Mouse (Mus musculus): ENCODE results near the gene Zbtb1. TPM values are rescaled to one million over a fixed set of nuclear protein-coding genes. Genes with fewer than 3 reads are reported as not detected.
"Not testable (repeated sequence)": the region's sequence is repeated elsewhere in the genome, so short reads cannot be mapped to it uniquely, and the experiment has no call there.

Zbtb1 gene
- total RNA-seq, 1 experiment from 2014 or later: 8.1 TPM

DNA sequence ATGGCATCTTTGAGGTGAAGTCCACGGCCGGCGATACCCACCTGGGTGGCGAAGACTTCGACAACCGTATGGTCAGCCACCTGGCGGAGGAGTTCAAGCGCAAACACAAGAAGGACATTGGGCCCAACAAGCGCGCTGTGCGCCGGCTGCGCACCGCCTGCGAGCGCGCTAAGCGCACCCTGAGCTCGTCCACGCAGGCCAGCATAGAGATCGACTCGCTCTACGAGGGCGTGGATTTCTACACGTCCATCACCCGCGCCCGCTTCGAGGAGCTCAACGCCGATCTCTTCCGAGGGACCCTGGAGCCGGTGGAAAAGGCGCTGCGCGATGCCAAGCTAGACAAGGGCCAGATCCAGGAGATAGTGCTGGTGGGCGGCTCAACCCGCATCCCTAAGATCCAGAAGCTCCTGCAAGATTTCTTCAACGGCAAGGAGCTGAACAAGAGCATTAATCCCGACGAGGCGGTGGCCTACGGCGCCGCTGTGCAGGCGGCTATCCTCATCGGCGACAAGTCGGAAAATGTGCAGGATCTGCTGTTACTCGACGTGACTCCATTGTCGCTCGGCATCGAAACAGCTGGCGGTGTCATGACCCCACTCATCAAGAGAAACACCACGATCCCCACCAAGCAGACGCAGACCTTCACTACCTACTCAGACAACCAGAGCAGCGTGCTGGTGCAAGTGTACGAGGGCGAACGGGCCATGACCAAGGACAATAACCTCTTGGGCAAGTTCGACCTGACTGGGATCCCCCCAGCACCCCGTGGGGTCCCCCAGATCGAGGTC, 35.3 kb downstream of the Zbtb1 start:
- DNase-seq: no peak

DNA sequence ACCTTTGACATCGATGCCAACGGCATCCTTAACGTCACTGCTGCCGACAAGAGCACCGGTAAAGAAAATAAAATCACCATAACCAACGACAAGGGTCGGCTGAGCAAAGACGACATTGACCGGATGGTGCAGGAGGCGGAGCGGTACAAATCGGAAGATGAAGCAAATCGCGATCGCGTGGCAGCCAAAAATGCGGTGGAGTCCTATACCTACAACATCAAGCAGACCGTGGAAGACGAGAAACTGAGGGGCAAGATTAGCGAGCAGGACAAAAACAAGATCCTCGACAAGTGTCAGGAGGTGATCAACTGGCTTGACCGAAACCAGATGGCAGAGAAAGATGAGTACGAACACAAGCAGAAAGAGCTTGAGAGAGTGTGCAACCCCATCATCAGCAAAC, 35.9 kb downstream of the Zbtb1 start:
- DNase-seq: no peak

DNA sequence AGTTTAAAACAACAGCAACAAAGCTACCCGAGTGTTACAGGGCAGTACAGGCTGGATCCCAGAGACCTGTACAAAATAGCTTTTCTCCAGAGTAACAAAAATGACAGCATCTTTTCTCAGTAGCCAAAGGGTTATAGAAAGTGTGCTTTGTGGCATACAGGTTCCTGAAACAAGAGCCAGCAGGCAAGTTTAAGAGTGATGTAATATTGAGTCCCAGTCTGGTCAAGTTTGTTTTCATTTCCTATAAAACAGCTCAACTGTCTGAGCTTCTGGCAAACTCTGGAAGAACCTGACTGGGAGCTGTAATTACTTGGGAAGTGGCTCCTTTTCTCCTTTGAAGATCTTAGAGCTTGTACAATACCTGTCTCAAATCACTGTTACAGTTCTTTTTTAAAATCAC, 37.1 kb downstream of the Zbtb1 start:
- DNase-seq: no peak

DNA sequence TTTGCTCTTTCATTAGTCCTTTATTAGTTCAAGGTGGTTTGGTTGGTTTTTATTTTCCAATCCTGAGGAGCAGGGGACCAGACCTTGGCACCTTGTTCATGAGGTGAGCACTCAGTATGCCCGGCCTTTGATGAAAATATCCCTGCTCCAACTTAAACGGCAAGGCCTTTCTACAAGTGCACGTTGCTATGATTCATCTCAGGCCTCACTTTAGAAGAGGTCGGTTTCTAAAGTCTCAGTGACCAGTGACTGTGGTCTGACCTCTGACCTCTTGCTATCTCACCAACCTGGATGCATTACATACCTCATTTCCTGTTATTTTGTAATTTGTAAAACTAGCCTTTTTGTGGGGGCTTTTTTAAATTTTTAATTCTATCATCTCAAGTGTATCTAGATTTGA, 39.1 kb downstream of the Zbtb1 start:
- no peak for DNase-seq

DNA sequence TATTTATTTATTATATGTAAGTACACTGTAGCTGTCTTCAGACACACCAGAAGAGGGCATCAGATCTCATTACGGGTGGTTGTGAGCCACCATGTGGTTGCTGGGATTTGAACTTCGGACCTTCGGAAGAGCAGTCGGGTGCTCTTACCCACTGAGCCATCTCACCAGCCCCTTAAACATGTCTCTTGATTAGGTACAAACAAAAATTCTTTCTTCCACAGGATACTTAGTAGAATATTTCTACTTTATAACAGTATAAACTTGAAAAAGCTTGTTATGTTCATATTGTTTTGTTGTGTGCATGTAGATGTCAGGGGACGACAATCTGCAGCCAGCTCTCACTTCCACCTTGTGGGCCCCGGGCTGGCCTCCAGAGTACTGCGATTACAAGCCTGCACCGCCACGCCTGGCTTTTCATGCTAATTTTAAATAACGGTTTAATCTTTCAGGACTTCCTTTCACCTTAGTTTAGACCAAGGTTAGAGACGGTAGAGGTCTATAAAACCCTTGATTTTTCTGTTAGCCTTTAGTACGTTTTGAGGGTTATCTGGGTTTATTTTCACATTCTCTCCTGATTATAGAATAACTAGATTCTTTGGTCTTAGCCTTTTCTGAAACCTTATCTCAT, 45.4 kb downstream of the Zbtb1 start:
- no peak for DNase-seq

DNA sequence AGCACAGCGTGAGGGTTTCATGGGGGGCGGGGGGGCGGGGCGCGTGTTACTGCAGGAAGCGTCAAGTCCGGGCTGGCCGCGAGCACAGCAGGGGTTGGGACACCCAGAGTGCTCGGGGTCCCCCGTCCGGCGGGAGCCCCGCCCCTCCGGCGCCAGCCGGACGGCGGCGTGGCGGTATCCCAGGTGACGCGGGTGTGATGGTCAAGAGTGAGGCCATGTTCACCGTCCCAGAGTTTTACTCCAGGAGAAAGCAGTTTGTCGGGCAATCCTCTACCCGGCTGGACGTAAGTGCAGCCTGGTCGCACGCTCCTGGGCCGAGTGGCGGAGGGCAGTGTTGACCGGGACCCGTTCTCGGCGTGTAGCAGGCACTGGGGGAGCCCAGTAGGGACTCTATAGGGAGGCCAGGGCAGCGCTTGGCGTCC, 47.4 kb downstream of the Zbtb1 start, which contains the start of gene Ppp1r36:
Gene Ppp1r36, plus strand, starts transcription at position 106 of the 422 bp plus-strand sequence.
- DNase-seq: no peak

DNA sequence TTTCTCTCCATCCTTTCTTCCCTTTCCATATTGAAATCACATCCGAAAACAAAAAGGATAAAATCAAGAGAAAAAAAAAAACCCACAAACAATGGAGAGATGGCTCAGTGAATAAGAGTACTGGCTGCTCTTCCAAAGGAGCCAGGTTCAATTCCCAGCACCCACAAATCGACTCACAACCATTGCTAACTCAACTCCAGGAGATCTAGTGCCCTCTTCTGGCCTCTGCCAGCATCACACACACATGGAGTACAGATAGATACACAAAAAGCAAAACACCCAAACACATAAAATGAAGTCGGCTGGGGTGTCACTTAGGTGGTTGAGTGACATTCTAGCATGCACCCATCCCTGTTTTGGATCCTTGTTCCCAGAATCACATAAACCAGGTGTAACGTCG, 48.3 kb downstream of the Zbtb1 start:
- DNase-seq: no peak

DNA sequence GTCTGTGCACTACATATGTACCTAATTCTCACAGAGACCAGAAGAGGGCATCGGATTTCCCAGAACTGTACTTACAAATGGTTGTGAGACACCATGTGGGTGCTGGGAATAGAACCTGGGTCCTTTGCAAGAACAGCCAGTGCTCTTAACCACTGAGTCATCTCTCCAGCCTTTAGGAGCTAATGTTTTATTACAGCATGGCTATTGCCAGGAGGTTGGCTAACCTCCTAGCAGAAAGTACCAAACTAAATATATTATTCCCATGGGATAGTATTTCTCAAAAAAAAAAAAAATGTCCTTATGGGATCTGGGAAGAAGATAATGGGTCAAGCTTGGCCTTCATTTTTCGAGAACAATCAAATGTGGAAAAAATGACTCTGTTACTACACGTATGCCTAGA, 55.2 kb downstream of the Zbtb1 start:
- DNase-seq: no peak

DNA sequence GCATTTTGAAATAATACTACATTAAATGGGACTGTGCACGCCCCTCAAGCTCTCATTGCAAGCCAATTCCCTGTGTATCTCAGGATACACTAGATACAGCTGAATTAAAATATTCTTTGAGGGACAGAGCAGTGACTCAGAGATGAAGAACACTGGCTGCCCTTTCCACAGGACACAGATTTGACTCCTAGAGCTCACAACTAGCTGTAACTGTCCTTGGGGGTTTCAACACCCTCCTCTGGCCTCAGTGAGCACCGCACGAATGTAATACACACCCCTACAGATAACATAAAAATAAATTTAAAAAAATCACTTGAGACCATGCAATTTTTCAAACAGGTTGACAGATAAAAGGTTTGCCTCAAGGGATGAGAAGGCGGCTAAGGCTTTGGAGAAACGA, 57.5 kb downstream of the Zbtb1 start:
- no peak for DNase-seq

DNA sequence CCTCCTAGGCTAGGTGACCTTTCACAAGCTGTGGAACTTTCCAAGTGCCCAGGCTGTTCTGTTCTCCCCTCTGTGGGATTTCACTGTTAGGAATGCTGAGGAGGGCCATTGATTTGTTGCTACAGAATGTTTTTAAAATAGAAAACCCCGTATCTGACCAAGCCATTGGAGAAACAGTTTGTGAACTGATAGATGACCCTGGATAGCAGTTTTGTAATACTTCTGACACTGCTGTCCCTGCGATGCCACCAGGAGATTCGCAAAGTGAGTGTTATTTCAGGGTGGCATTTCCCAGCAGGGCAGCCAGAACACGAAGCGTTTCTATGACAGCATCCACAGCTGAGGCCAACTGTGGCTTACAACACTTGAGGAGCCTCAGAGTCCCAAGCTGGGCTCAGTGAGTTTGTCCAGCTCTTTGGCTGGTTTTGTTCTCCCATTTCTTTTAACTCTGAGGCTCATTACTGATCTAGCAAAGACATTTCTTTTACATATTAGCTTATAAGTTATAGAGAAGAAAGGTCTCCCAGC, 60.9 kb downstream of the Zbtb1 start:
- no peak for DNase-seq

DNA sequence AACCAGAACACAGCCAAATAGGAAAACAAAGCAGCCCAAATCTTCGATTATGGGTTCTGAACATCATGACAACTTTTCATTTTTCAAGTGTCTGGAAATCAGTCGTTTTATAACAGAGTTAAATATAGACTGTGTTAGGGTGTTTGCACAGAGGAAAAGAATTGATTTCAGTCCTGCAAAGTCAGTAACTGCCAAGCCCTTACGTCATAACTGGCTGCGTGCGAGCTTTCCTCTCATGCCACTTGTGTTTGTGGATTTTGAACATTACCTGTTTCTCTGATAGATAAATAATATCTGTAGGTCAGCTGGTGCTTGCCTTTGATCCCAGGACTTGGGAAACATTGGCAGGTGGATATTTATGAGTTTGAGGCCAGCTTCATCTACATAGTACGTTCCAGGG, 61.4 kb downstream of the Zbtb1 start:
- no peak for DNase-seq

DNA sequence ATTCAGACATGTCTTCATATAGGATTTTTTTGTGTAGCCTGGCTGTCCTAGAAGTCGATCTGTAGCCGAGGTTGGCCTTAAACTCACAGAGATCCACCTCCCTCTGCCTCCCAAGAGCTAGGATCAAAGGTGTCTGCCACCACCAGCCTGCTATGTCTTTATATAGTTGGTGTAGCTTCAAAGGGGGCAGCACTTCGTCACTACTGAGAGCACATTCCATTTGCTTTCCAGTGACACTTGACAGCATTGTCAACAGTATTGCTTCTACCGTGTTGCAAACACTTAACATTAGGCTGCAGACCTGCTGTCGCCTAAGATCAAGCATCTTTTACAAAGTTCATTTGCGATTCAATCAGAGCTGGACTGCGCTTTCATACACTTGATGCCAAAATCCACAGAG, 64.0 kb downstream of the Zbtb1 start:
- no peak for DNase-seq

DNA sequence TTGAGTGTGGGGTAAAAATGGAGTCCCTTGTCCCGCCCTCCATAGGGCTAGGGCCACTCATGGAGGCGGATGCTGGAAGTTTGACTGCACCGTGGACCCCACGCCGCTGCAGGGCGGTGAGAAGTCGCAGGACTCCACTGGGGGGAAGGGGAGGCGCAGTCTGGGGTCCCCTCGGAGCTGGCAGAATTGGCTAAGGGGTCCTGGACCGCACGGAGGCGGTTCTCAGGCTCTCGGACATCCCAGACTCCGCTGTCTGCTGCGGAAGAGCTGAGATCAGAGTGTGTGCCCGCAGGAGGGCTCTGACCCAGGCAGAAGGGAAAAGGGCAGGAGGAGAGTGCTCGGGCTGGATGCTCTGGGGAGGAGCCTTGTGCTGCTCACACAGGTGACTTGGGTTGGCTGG, 65.0 kb downstream of the Zbtb1 start:
- DNase-seq: no peak

DNA sequence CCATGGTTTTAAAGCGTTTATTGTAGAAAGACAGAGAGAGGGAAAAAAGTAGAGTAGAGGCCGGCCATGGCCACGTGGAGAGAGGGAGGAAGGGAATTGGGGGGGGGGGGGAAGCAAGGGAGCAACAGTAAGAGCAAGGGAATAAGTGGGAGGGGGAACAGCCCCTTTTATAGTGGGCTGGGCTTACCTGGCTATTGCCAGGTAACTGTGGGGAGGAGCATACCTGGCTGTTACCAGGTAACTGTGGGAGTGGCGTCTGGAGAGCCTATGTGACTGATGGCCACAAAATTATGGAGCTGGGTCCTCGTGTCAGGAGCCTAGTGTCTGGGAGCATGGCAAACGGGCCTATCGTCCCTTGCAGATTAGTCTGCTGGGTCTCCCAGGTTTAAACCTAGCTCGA, 65.5 kb downstream of the Zbtb1 start:
- no peak for DNase-seq

DNA sequence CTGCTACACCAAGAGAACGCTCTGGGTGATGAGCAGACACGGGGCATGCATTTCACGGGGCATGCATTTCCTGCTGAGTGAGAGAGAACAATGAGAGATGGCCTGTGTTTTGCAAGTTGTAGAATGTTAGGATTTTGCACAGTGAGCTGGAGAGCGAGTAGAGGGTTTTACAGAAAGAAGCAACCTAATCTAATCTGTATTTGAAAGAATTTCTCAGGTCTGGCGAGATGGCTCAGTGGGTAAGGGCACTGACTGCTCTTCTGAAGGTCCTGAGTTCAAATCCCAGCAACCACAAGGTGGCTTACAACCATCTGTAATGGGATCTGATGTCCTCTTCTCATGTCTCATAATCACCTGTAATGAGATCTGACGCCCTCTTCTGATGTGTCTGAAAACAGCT, 73.4 kb downstream of the Zbtb1 start:
- DNase-seq: not testable (repeated sequence)

DNA sequence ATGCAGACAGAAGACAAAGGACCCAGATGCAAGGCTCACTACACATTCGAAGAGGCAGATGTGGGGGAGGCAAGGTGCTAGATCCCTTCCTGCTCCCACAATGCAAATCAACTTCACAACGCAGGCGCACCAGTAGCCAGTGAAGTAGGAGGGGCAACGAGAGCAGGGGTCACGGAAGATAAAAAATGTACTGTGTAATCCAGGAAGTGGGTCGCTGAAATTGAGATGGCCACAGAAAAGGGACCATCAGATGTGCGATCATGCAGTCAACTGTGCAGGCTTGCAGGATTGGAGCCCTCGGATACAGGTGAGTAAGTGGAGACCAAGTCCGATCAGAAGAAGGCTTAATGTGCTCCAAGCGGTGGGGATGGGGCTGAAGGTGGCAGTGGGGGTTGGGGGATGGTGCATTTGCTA, 74.3 kb downstream of the Zbtb1 start:
- no peak for DNase-seq

DNA sequence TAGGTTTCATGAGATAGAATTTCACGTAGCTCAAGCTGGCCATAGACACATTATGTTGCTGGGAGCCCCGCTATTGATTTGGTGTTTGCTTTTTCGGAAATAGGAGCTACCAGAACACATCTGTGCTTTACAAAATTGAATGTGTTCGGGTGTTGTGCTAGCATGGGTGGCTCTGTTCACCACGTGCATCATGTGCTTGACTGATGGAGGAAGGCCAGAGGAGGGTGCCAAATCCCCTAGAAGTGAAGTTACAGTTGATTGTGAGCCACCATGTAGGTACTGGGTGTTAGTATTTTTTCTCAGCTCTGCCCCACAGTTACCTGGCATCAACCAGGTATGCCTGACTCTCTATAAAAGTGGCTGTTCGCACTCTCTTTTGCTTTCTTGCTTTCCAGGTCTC, 74.8 kb downstream of the Zbtb1 start:
- DNase-seq: no peak

DNA sequence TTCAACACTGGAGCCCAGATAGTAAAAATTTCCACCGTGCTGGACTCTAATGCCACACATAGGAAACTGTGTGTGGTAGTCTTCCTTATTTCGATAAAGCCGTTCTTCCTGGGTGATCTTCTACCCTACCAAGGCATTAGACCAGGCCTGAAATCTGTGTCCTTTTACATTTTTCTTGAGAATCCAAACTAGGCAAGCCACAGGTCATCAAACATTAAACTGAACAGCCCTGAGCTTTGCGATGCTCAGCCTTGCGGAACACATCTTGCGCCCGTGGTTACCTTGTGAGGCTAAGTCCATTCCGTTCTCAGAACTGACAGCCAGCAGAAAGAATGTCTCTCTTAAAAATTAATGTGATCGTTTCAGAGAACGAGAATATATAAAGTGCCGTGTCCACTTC, 76.1 kb downstream of the Zbtb1 start:
- DNase-seq: no peak

Other genes starting within 250 kb of the Zbtb1 start
- not detected in 2 replicates for gene Esr2, start 193.0 kb upstream of the Zbtb1 start, total RNA-seq (2021)
- not detected in 2 replicates for gene Tex21, start 123.5 kb upstream of the Zbtb1 start, total RNA-seq (2021)
- 54.7 and 64.6 TPM in 2 replicates for gene Mthfd1, start 115.0 kb upstream of the Zbtb1 start, total RNA-seq (2021)
- gene Akap5, start 45.4 kb upstream of the Zbtb1 start, total RNA-seq (2021): 0.81 and 1.1 TPM in 2 replicates
- 8.7 and 12.9 TPM in 2 replicates for gene Zbtb25, start 664 bp upstream of the Zbtb1 start, total RNA-seq (2021)
- gene Hspa2, start 33.9 kb downstream of the Zbtb1 start, total RNA-seq (2021): 25.6 and 26.3 TPM in 2 replicates
- gene Ppp1r36, start 47.3 kb downstream of the Zbtb1 start, total RNA-seq (2021): 0.52 TPM in 1 of 2 replicates, not detected in the other
- 12.2 and 14.7 TPM in 2 replicates for gene Plekhg3, start 160.6 kb downstream of the Zbtb1 start, total RNA-seq (2021)

Data from adrenal gland, postnatal 25 days (tissue).